Mouse (Mus musculus): ENCODE data around the gene Sap30bp. TPM values are rescaled to one million over a fixed set of nuclear protein-coding genes. Genes with fewer than 3 reads are reported as not detected.

Sap30bp gene
- polyA plus RNA-seq, 1 experiment from 2014 or later = 52.2 TPM

GRCm38 (mm10) chr11:116011529-116012261 lies 78.6 kb downstream of the Sap30bp start:
- 21% methylated on average over 14 of the region's 14 CpGs for WGBS
- H3K27me3 ChIP-seq (ENCODE audit: poor library complexity, severe bottlenecking) = no peaks in the 10 kb centered on the region
- H3K9me3 ChIP-seq = no peaks in the 10 kb centered on the region
- H3K36me3 ChIP-seq (replicated peaks) = peaks cover 43% of the 10 kb centered on the region
- H3K4me1 ChIP-seq = peaks cover 50% of the 10 kb centered on the region
- peak; percentile 48 for DNase-seq (ENCODE audit: extremely low spot score, low spot score)
- H3K4me3 ChIP-seq = peak overlapping the region; percentile 73
- peak overlapping the region; percentile 94 for H3K27ac ChIP-seq

GRCm38 (mm10) chr11:116012262-116012947 lies 79.3 kb downstream of the Sap30bp start, which contains the start of gene Galk1:
Galk1 (minus strand) TSS chr11:116012719.
- under 1% methylated on average over 55 of the region's 55 CpGs for WGBS
- H3K4me3 ChIP-seq = peak within 1 kb of the TSS; percentile 73

GRCm38 (mm10) chr11:116014821-116015220 lies 81.7 kb downstream of the Sap30bp start:
- Histone ChIP-seq H3K9me3 (no peaks in the 10 kb centered on the region), H3K36me3 (replicated peaks) (peaks cover 11% of the 10 kb centered on the region), H3K4me1 (peaks cover 47% of the 10 kb centered on the region), H3K4me3 (no peak overlapping the region), H3K27ac (no peak overlapping the region), H3K27me3 (ENCODE audit: poor library complexity, severe bottlenecking) (no peaks in the 10 kb centered on the region)
- WGBS = 59% methylated on average over 8 of the region's 8 CpGs
- no peak for DNase-seq (ENCODE audit: extremely low spot score, low spot score)

More at GRCm38 (mm10) chr11:116012262-116012947, 79.3 kb downstream of the Sap30bp start, which contains the start of gene Galk1:
- peaks cover 35% of the 10 kb centered on the region for H3K36me3 ChIP-seq (replicated peaks)
- H3K27me3 ChIP-seq (ENCODE audit: poor library complexity, severe bottlenecking) = no peaks in the 10 kb centered on the region
- DNase-seq (ENCODE audit: extremely low spot score, low spot score) = peak; percentile 89
- H3K9me3 ChIP-seq = no peaks in the 10 kb centered on the region
- H3K4me1 ChIP-seq = peaks cover 50% of the 10 kb centered on the region
- peak within 1 kb of the TSS; percentile 94 for H3K27ac ChIP-seq

Other genes with a start within 250 kb of the Sap30bp start
- 74.4 and 79.6 TPM in 2 replicates for gene Grb2, start 224.7 kb upstream of the Sap30bp start, polyA plus RNA-seq (2016; fragmentation: Nextera tagmentation; extraction: Ambion mirVana)
- 36.8 and 38.1 TPM in 2 replicates for gene Tmem94, start 167.8 kb upstream of the Sap30bp start, polyA plus RNA-seq (2016; fragmentation: Nextera tagmentation; extraction: Ambion mirVana)
- 18.3 and 19.2 TPM in 2 replicates for gene Caskin2, start 119.6 kb upstream of the Sap30bp start, polyA plus RNA-seq (2016; fragmentation: Nextera tagmentation; extraction: Ambion mirVana)
- gene Tsen54, start 118.6 kb upstream of the Sap30bp start, polyA plus RNA-seq (2016; fragmentation: Nextera tagmentation; extraction: Ambion mirVana) = 34.7 and 41.0 TPM in 2 replicates
- 7.5 and 7.6 TPM in 2 replicates for gene Llgl2, start 109.2 kb upstream of the Sap30bp start, polyA plus RNA-seq (2016; fragmentation: Nextera tagmentation; extraction: Ambion mirVana)
- 0.06 and 0.11 TPM in 2 replicates for gene Myo15b, start 74.9 kb upstream of the Sap30bp start, polyA plus RNA-seq (2016; fragmentation: Nextera tagmentation; extraction: Ambion mirVana)
- 1.2 and 2.4 TPM in 2 replicates for gene Smim5, start 33.3 kb upstream of the Sap30bp start, polyA plus RNA-seq (2016; fragmentation: Nextera tagmentation; extraction: Ambion mirVana)
- gene Smim6, start 21.3 kb upstream of the Sap30bp start, polyA plus RNA-seq (2016; fragmentation: Nextera tagmentation; extraction: Ambion mirVana) = 0.83 and 1.7 TPM in 2 replicates
- 35.0 and 36.6 TPM in 2 replicates for gene Recql5, start 195 bp downstream of the Sap30bp start, polyA plus RNA-seq (2016; fragmentation: Nextera tagmentation; extraction: Ambion mirVana)
- 0.47 and 0.63 TPM in 2 replicates for gene Itgb4, start 41.4 kb downstream of the Sap30bp start, polyA plus RNA-seq (2016; fragmentation: Nextera tagmentation; extraction: Ambion mirVana)
- 223 and 224 TPM in 2 replicates for gene Galk1, start 79.4 kb downstream of the Sap30bp start, polyA plus RNA-seq (2016; fragmentation: Nextera tagmentation; extraction: Ambion mirVana)
- 1,610 and 1,612 TPM in 2 replicates for gene H3f3b, start 94.7 kb downstream of the Sap30bp start, polyA plus RNA-seq (2016; fragmentation: Nextera tagmentation; extraction: Ambion mirVana)
- gene Unk, start 97.0 kb downstream of the Sap30bp start, polyA plus RNA-seq (2016; fragmentation: Nextera tagmentation; extraction: Ambion mirVana) = 48.4 and 48.9 TPM in 2 replicates
- gene Unc13d, start 144.7 kb downstream of the Sap30bp start, polyA plus RNA-seq (2016; fragmentation: Nextera tagmentation; extraction: Ambion mirVana) = 3.7 and 3.8 TPM in 2 replicates
- 71.0 and 73.6 TPM in 2 replicates for gene Wbp2, start 153.7 kb downstream of the Sap30bp start, polyA plus RNA-seq (2016; fragmentation: Nextera tagmentation; extraction: Ambion mirVana)
- 2.1 and 2.4 TPM in 2 replicates for gene Trim47, start 193.9 kb downstream of the Sap30bp start, polyA plus RNA-seq (2016; fragmentation: Nextera tagmentation; extraction: Ambion mirVana)
- gene Trim65, start 197.8 kb downstream of the Sap30bp start, polyA plus RNA-seq (2016; fragmentation: Nextera tagmentation; extraction: Ambion mirVana) = 1.7 TPM in 2 replicates
- 112 and 114 TPM in 2 replicates for gene Mrpl38, start 205.6 kb downstream of the Sap30bp start, polyA plus RNA-seq (2016; fragmentation: Nextera tagmentation; extraction: Ambion mirVana)
- 63.5 and 67.7 TPM in 2 replicates for gene Fbf1, start 234.9 kb downstream of the Sap30bp start, polyA plus RNA-seq (2016; fragmentation: Nextera tagmentation; extraction: Ambion mirVana)

All from forebrain, embryonic 10.5 days (tissue).